Mouse (Mus musculus) stomach, postnatal 0 days (tissue): ENCODE data around the gene Bspry. TPM values are rescaled to one million over a fixed set of nuclear protein-coding genes. Genes with fewer than 3 reads are reported as not detected.

ENCODE experiments used
- ATAC-seq: fragments of 200-750 bp; cut with Nextera tagmentation; 2 replicates; pipeline ENCODE4 v1.8.0; 2017; ENCODE audit not compliant: low FRiP score, low TSS enrichment
- DNase-seq: peaks from one replicate; pipeline ENCODE4 v3.0.0-alpha.2; 2016; ENCODE audit warnings: low spot score
- H3K27ac ChIP-seq: fragments of 300-500 bp; sonication (generic); replicated peaks from 2 replicates; pipeline ENCODE4 v1.5.1; 2014; ENCODE audit warnings: mild to moderate bottlenecking, control low read depth
- H3K27me3 ChIP-seq: fragments of 300-500 bp; sonication (generic); 2 replicates; pipeline ENCODE4 v1.6.1; 2014; ENCODE audit warnings: low read length; ENCODE audit not compliant: control insufficient read depth, insufficient read depth
- H3K36me3 ChIP-seq: fragments of 300-500 bp; sonication (generic); 2 replicates; pipeline ENCODE4 v1.6.1; 2014; ENCODE audit warnings: low read length, mixed read lengths; ENCODE audit not compliant: control insufficient read depth, insufficient read depth
- H3K4me1 ChIP-seq: fragments of 300-500 bp; sonication (generic); replicated peaks from 2 replicates; pipeline ENCODE4 v1.6.1; 2014; ENCODE audit warnings: antibody characterized with exemption; ENCODE audit not compliant: control insufficient read depth, insufficient read depth
- H3K4me2 ChIP-seq: fragments of 300-500 bp; sonication (generic); replicated peaks from 2 replicates; pipeline ENCODE4 v1.6.1; 2014; ENCODE audit warnings: low read depth, mild to moderate bottlenecking, control low read depth, moderate library complexity
- H3K4me3 ChIP-seq: fragments of 300-500 bp; sonication (generic); 2 replicates; pipeline ENCODE4 v1.5.1; 2014; ENCODE audit warnings: low read depth, low read length, control low read depth
- H3K9ac ChIP-seq: fragments of 300-500 bp; sonication (generic); 2 replicates; pipeline ENCODE4 v1.6.1; 2014; ENCODE audit warnings: mild to moderate bottlenecking, low read length, control low read depth, mixed read lengths
- H3K9me3 ChIP-seq: fragments of 300-500 bp; sonication (generic); 2 replicates; pipeline ENCODE4 v1.6.1; 2016; ENCODE audit warnings: low read length; ENCODE audit not compliant: control insufficient read depth
- CTCF ChIP-seq: IDR thresholded peaks from 2 replicates; pipeline ENCODE4 v1.5.1; 2016; ENCODE audit warnings: antibody characterized with exemption, low read depth, mild to moderate bottlenecking, moderate library complexity
- EP300 ChIP-seq: optimal IDR thresholded peaks from 2 replicates; pipeline ENCODE3; 2016; ENCODE audit warnings: antibody characterized with exemption
- WGBS: fragments of 180-500 bp; shearing (Covaris S2); extraction: QIAGEN DNeasy Blood & Tissue Kit; methylation state at CpG from one replicate; pipeline ENCODE4 v1.1.7; 2014; 5-methylcytosine and 5-hydroxymethylcytosine counted together
- polyA plus RNA-seq: library from polyadenylated mRNA; unstranded; fragments of >200 nt; fragmentation: Nextera tagmentation; extraction: Ambion mirVana; gene quantifications from 2 replicates; pipeline ENCODE4 v1.2.1, GENCODE M21; 2015

The Bspry gene
- polyA plus RNA-seq, 1 experiment from 2014 or later, result 32.5 TPM

- Histone ChIP-seq H3K9me3 (no peaks in the 10 kb centered on the region), H3K4me3 (no peak overlapping the region), H3K27me3 (no peaks in the 10 kb centered on the region), H3K9ac (no peak overlapping the region), H3K36me3 (no peaks in the 10 kb centered on the region), H3K27ac (peak overlapping the region; percentile 73), H3K4me1 (peaks cover 3% of the 10 kb centered on the region; the same call in 1 of the 2 replicates), H3K4me2 (no peak overlapping the region)
- no peak for TF ChIP-seq EP300
- no peak for TF ChIP-seq CTCF
- 68% methylated on average over 8 of the region's 8 CpGs for WGBS
- peak; percentile 76 for DNase-seq
- peak; percentile 65 for ATAC-seq
These were observed 5.8 kb downstream of the Bspry start for GRCm38 (mm10) chr4:62485450-62486161.

DNA sequence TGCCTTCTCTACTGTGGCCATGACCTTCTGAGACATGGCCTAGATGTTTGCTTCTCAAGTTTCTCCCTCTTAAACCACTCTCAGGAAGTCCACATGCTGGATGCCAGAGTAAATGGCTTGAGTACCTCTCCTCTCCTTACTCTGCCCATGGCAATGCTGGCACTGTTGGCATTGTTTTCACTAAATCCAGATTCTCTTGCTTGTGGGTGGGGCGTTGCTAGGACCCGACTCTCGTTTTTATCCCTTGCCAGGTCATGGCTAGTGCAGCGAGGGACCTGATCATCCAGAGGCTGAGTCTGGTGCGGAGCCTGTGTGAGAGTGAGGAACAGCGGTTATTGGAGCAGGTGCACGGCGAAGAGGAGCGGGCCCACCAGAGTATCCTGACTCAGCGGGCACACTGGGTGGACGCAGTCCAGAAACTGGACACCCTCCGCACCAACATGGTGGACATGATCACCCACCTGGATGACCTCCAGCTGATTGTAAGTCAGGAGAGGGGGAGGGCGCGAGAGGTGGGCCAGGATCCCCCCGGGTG, 6.4 kb downstream of the Bspry start:
- H3K27ac ChIP-seq, result no peak overlapping the region
- no peaks in the 10 kb centered on the region for H3K4me1 ChIP-seq
- no peak for TF ChIP-seq CTCF
- TF ChIP-seq EP300, result no peak
- ATAC-seq (no peak), DNase-seq (no peak)
- 93% methylated on average over 15 of the region's 15 CpGs for WGBS
- no peak overlapping the region for H3K9ac ChIP-seq
- H3K9me3 ChIP-seq, result no peaks in the 10 kb centered on the region
- H3K36me3 ChIP-seq, result no peaks in the 10 kb centered on the region
- H3K4me2 ChIP-seq, result no peak overlapping the region
- H3K27me3 ChIP-seq, result no peaks in the 10 kb centered on the region
- H3K4me3 ChIP-seq, result no peak overlapping the region

- Histone ChIP-seq H3K9ac (no peak overlapping the region), H3K4me2 (no peak overlapping the region), H3K4me3 (no peak overlapping the region), H3K9me3 (no peaks in the 10 kb centered on the region), H3K36me3 (no peaks in the 10 kb centered on the region), H3K4me1 (no peaks in the 10 kb centered on the region), H3K27me3 (no peaks in the 10 kb centered on the region), H3K27ac (no peak overlapping the region)
- TF ChIP-seq EP300 (no peak), CTCF (no peak)
- 81% methylated on average over 5 of the region's 5 CpGs for WGBS
- no peak for DNase-seq
- no peak for ATAC-seq
These were observed 7.3 kb downstream of the Bspry start for GRCm38 (mm10) chr4:62487172-62487571.

DNA sequence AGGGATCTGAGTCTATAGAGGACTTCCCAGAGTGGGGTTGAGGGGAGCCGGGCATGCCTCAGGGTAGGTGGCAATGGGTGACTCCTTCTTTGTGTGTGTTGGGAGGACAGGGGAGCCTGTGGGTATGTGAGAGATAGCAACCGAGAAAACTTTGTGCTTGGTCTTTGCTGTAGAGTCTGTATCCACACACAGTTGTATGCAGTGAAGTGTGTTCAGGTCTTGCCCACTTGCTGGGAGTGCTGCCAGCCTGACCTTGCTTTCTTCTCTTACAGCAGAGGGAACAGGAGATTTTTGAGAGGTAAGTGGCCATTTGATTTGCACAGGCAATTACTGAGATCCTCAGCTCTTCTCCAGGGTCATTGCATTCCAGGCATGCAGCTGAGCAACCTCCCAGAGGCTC, 8.1 kb downstream of the Bspry start:
- Histone ChIP-seq H3K9me3 (no peaks in the 10 kb centered on the region), H3K4me1 (no peaks in the 10 kb centered on the region), H3K36me3 (no peaks in the 10 kb centered on the region), H3K27ac (no peak overlapping the region), H3K4me2 (no peak overlapping the region), H3K27me3 (no peaks in the 10 kb centered on the region), H3K9ac (no peak overlapping the region), H3K4me3 (no peak overlapping the region)
- ATAC-seq (no peak), DNase-seq (no peak)
- no peak for TF ChIP-seq EP300
- TF ChIP-seq CTCF, result no peak
- 90% methylated on average over 2 of the region's 2 CpGs for WGBS

DNA sequence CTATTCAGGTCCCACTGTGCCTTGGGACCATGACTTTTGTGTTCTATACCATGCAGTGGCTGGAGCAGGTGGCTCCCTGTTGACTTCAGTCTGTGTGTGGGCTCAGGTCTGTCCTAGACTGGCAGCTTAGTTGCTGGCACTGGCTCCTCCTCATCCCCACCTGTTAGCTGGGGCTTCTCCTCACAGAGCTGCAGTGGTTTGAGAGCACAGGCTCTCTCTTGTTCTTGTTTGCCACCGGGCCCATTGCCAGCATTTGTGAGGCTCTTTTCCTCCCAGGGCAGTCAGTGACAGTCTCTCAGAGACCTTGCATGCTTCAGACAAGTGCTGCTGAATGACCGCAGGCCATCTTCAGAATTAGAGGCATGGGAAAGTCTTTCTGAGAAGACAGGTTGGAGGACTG, 12.8 kb downstream of the Bspry start:
- H3K4me3 ChIP-seq, result no peak overlapping the region
- H3K9ac ChIP-seq, result no peak overlapping the region
- H3K9me3 ChIP-seq, result no peaks in the 10 kb centered on the region
- TF ChIP-seq EP300, result no peak
- TF ChIP-seq CTCF, result no peak
- no peaks in the 10 kb centered on the region for H3K36me3 ChIP-seq
- peaks cover 3% of the 10 kb centered on the region; the same call in 1 of the 2 replicates for H3K4me1 ChIP-seq
- H3K27ac ChIP-seq, result no peak overlapping the region
- ATAC-seq (no peak), DNase-seq (no peak)
- 82% methylated on average over 2 of the region's 2 CpGs for WGBS
- no peaks in the 10 kb centered on the region for H3K27me3 ChIP-seq
- H3K4me2 ChIP-seq, result no peak overlapping the region

DNA sequence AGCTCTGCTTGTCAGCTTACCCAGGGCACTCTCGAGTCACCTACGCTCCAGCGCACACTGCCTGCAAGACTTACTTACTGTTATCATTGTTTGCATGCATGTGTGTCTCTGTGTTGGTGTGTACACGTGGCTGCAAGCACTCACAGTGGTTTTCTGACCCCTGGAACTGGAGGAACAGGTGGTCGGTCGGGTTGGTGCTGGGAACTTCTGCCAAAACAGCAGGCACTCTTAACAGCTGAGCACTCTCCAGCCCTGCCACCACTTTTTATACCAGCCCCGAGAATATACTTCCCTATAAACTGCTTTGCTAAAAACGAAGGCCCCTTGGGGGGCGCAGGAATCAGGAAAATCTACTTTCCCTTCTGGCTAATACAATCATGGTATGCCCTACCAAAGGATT, 14.4 kb downstream of the Bspry start:
- Histone ChIP-seq H3K4me3 (no peak overlapping the region), H3K27me3 (no peaks in the 10 kb centered on the region), H3K36me3 (peaks cover 4% of the 10 kb centered on the region; the same call in 1 of the 2 replicates), H3K27ac (no peak overlapping the region), H3K4me2 (no peak overlapping the region), H3K9me3 (no peaks in the 10 kb centered on the region), H3K4me1 (peaks cover 3% of the 10 kb centered on the region; the same call in 1 of the 2 replicates), H3K9ac (no peak overlapping the region)
- TF ChIP-seq CTCF, result no peak
- no peak for TF ChIP-seq EP300
- no peak for ATAC-seq
- DNase-seq, result no peak
- WGBS, result 61% methylated on average over 9 of the region's 9 CpGs
